Mouse (Mus musculus): ENCODE results near the gene Pdzk1ip1. TPM values are rescaled to one million over a fixed set of nuclear protein-coding genes. Genes with fewer than 3 reads are reported as not detected.

The Pdzk1ip1 gene
- 1 to 10 TPM in 1 of 2 experiments, under 1 TPM in 1; 0.79 to 1.4 TPM for total RNA-seq (2023)

DNA sequence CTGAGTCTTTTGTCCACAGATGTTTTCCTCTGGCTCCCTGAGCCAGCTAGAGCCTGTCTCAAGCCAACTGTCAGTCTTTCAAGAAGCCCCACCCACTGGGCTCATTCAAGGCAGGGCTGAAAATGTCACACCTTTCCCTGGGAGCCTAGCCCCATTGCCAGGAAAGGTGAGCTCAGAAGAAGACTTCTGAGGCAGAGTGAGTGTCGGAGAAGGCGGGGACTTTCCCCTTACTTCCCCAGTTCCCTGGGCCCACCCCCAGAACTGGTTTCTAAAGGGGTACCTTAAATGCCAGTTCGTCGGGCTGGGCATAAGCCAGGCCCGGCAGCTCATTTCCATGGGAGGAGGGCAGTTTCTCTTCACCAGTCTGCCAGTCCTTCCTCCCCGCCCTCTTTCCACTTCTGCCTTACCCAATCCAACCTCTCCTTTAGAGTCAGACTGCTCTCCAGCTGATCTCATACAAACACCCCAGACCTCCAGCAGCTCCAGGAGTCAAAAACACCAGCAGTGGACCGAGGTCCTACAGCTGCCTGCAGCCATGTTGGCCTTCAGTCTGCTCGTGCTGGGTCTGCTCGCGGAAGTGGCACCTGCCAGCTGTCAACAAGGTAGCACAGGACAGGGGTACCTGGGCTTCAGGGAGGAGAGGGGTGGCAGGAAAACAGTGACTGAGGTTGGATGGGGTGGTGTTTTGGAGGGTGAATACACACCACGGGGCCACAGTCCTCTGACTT lies at the start of gene Pdzk1ip1:
TSS of gene Pdzk1ip1 (plus strand) at position 98 of the 728 bp plus-strand sequence.

DNA sequence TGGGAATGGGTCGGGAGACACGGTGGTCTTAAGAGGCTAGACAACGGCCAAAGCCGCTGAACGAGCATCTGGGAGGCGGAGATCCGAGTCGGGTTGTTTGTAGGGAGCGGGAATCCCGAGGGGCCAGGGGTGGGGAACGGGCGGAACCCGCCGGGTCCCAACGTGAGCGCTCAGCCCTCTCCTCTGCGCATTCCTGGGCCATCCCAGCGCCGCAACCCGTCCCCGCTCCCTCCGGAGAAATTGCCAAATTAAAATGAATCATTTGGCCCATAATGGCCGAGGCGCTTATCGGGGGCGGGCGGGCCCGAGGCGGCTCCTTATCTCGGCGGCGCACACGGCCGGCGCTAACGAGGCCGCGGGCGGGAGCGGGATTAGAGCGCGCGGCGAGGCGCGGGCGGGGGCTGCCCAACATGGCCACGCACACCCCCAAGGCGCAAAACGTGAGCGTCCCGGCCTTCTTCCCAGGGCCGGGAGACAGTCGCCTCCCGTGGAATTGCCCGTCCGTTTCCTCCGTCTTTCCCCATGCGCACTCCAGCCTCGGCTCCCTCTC lies 32.1 kb upstream of the Pdzk1ip1 start, which contains the start of gene Tal1:
TSS of gene Tal1 (plus strand) at position 56 of the 550 bp plus-strand sequence.

DNA sequence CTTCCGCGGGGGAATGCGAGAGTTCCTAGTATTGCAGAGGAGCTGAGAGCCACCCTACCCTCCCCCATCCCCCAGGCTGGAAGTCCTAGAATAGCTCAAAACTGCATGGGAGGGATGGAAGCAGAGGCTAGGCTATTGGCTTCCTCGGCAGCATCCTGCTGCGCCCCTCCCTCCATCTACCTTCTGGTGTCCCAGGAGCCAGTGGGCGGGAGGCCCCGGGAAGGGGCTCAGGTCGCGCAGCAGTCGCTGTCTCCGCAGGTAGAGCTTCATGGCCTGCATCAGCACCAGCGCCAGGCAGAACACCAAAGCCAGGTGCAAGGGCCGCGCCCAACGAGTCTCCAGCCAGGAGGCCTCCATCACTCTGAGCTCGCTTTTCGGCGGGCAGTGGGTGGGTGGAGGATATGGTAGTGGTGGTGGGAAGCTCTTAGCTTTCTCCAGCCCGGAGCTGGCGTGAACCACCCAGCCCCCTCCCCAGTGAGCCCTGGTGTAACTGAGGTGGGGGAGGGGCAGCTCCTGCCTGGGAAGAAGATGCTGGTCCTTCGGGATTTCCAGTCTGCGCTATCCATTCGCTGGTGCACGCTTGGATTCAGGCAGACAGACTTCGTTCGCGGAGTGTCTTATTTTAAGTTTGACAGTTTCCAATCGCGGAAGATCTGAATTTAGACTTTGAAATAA lies 45.2 kb downstream of the Pdzk1ip1 start, which contains the start of gene Cyp4x1:
TSS of gene Cyp4x1 (minus strand) at position 661 of the 675 bp plus-strand sequence.

Other genes starting within 250 kb of the Pdzk1ip1 start
- 1 to 10 TPM; 1.1 to 1.4 TPM for gene Foxd2, start 179.8 kb upstream of the Pdzk1ip1 start, total RNA-seq (2023)
- gene Foxe3, start 162.7 kb upstream of the Pdzk1ip1 start, total RNA-seq (2023) = not detected
- 100 to 1,000 TPM in 1 of 2 experiments, 10 to 100 TPM in 1; 86.7 to 106 TPM for gene Cmpk1, start 101.5 kb upstream of the Pdzk1ip1 start, total RNA-seq (2023)
- under 1 TPM; 0.39 to 0.50 TPM for gene Stil, start 88.5 kb upstream of the Pdzk1ip1 start, total RNA-seq (2023)
- gene Tal1, start 32.3 kb upstream of the Pdzk1ip1 start, total RNA-seq (2023) = under 1 TPM; 0.55 to 0.84 TPM
- gene Cyp4x1, start 45.6 kb downstream of the Pdzk1ip1 start, total RNA-seq (2023) = not detected
- not detected for gene Cyp4a29, start 153.4 kb downstream of the Pdzk1ip1 start, total RNA-seq (2023)
- not detected for gene Cyp4a12a, start 210.3 kb downstream of the Pdzk1ip1 start, total RNA-seq (2023)

Data from monocyte, adult 59 days (primary cell).